Mouse (Mus musculus) intestine, postnatal 0 days (tissue): ENCODE measurements around the gene Slc6a12. TPM values are rescaled to one million over a fixed set of nuclear protein-coding genes. Genes with fewer than 3 reads are reported as not detected.

ENCODE experiments used
- ATAC-seq: fragments of 200-750 bp; cut with Nextera tagmentation; 2 replicates; pipeline ENCODE4 v1.8.0; 2017; ENCODE audit warnings: mild to moderate bottlenecking, moderate TSS enrichment, moderate library complexity
- H3K27ac ChIP-seq: fragments of 300-500 bp; sonication (generic); 2 replicates; pipeline ENCODE4 v1.5.1; 2014; ENCODE audit warnings: mild to moderate bottlenecking, low read depth, low read length, moderate library complexity
- H3K27me3 ChIP-seq: fragments of 300-500 bp; sonication (generic); replicated peaks from 2 replicates; pipeline ENCODE4 v1.6.1; 2014; ENCODE audit warnings: low read length, mixed read lengths; ENCODE audit not compliant: control insufficient read depth, insufficient read depth
- H3K36me3 ChIP-seq: fragments of 300-500 bp; sonication (generic); 2 replicates; pipeline ENCODE4 v1.6.1; 2014; ENCODE audit warnings: mild to moderate bottlenecking, moderate library complexity; ENCODE audit not compliant: control insufficient read depth, insufficient read depth
- H3K4me1 ChIP-seq: fragments of 300-500 bp; sonication (generic); replicated peaks from 2 replicates; pipeline ENCODE4 v1.6.1; 2014; ENCODE audit warnings: antibody characterized with exemption, low read length, mixed read lengths; ENCODE audit not compliant: control insufficient read depth, insufficient read depth
- H3K4me2 ChIP-seq: fragments of 300-500 bp; sonication (generic); replicated peaks from 2 replicates; pipeline ENCODE4 v1.6.1; 2014; ENCODE audit warnings: low read depth, mild to moderate bottlenecking, moderate library complexity
- H3K4me3 ChIP-seq: fragments of 300-500 bp; sonication (generic); 2 replicates; pipeline ENCODE4 v1.5.1; 2014; ENCODE audit warnings: low read depth, low read length
- H3K9ac ChIP-seq: fragments of 300-500 bp; sonication (generic); 2 replicates; pipeline ENCODE4 v1.6.1; 2014; ENCODE audit warnings: mild to moderate bottlenecking, low read depth, low read length
- H3K9me3 ChIP-seq: fragments of 300-500 bp; sonication (generic); 2 replicates; pipeline ENCODE4 v1.6.1; 2016; ENCODE audit warnings: mixed run types; ENCODE audit not compliant: control insufficient read depth
- CTCF ChIP-seq: sonication (generic); IDR thresholded peaks from 2 replicates; pipeline ENCODE4 v1.5.1; 2016; ENCODE audit warnings: low read depth, mild to moderate bottlenecking, control low read depth, antibody characterized with exemption, moderate library complexity
- WGBS: fragments of 180-500 bp; shearing (Covaris S2); extraction: QIAGEN DNeasy Blood & Tissue Kit; methylation state at CpG from one replicate; pipeline ENCODE4 v1.1.7; 2014; 5-methylcytosine and 5-hydroxymethylcytosine counted together
- polyA plus RNA-seq: library from polyadenylated mRNA; unstranded; fragments of >200 nt; fragmentation: Nextera tagmentation; extraction: Ambion mirVana; gene quantifications from 2 replicates; pipeline ENCODE4 v1.2.1, GENCODE M21; 2015

The Slc6a12 gene
- polyA plus RNA-seq = 0.16 and 0.20 TPM in 2 replicates

DNA sequence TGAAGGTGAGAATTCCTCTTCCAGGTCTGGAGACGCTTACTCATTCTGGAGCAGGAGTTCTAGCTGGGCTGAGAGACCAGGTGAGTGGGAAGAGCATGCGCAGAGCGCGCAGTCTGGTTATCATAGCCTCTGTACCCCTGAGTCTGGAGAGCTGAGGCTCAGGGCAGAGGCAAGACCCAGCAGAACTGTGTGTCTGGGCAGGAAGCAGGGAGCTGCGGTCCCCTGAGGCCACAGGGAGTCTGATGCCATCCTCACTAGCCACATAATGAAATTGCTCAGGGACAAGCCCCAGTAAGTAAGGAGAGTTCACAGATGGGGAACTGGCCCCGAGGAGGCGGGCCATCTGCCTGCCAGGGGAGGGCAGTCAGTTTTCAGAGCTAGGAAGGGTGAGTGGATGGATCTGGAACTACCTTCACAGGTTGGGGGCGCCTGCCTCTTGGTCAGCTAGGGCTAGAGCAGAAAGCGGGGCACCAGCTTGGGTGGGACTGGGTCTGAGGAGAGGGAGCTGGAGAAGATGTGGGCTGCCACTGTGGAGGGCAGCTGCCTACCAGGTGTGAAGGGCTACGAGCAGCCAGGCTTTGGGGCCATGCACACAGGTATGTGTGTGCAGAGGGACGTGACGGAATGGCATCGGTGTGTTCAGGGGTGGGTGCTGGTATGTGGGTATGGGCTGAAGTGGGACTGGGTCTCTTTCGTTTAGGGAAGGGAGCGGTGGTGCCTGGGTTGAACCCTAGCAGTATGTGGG, at the start of gene Slc6a12:
Gene Slc6a12, plus strand, starts transcription at position 51 of the 745 bp plus-strand sequence.
- Histone ChIP-seq H3K9me3 (no peaks in the 10 kb centered on the region), H3K27me3 (no peaks in the 10 kb centered on the region), H3K9ac (no peak within 1 kb of the TSS), H3K27ac (no peak within 1 kb of the TSS), H3K4me2 (no peak within 1 kb of the TSS), H3K36me3 (no peaks in the 10 kb centered on the region), H3K4me1 (no peaks in the 10 kb centered on the region), H3K4me3 (no peak within 1 kb of the TSS)
- 70% methylated on average over 15 of the region's 15 CpGs for WGBS
- no peak for ATAC-seq
- no peak for TF ChIP-seq CTCF

DNA sequence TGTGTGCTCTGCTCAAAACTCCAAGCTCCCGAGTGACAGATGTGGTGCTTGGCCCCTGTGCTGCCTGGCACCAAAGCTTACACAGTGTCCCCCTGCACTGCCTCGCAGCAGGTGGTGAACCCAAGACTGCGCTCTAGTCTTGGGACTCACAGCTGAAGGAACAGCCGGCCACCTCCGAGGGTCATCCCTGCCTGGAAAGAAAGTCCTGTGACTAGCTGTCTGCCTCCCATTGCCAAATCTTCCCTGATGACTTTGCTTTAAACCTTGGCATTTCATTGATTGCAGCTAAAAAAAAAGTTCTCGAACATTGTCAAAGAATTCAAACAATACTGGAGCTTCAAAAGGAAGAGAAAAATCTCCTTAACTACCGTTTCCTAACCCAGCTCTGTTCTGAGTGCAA, 43.6 kb upstream of the Slc6a12 start:
- no peak overlapping the region for H3K4me2 ChIP-seq
- no peaks in the 10 kb centered on the region for H3K4me1 ChIP-seq
- no peak for TF ChIP-seq CTCF
- H3K27me3 ChIP-seq = no peaks in the 10 kb centered on the region
- no peaks in the 10 kb centered on the region for H3K9me3 ChIP-seq
- no peak overlapping the region for H3K4me3 ChIP-seq
- no peaks in the 10 kb centered on the region for H3K36me3 ChIP-seq
- no peak for ATAC-seq
- 53% methylated on average over 7 of the region's 7 CpGs for WGBS
- H3K9ac ChIP-seq = no peak overlapping the region
- no peak overlapping the region for H3K27ac ChIP-seq

DNA sequence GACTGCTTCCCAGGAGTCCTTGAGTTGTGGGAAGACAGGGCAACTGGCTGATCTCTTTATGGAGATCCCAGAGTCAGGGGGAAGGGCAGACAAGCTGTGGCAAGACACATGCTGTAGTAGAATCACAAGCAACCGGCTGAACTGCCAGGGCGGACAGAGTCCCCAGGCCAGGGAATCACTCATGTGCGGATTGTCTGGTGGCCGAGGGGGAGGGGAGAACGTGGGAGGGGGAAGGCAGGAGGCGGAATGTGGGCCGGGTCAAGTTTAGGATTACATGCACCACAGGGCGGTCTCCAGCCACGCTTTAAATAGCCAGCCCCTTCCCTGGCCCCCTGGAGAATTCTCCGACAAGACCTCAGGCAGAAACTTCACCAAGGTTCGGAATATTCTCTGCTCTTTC, 42.9 kb upstream of the Slc6a12 start, which contains the start of gene Slc6a13:
Gene Slc6a13, plus strand, starts transcription at position 274 of the 400 bp plus-strand sequence.
- no peak within 1 kb of the TSS for H3K4me3 ChIP-seq
- no peaks in the 10 kb centered on the region for H3K27me3 ChIP-seq
- no peaks in the 10 kb centered on the region for H3K9me3 ChIP-seq
- H3K27ac ChIP-seq = no peak within 1 kb of the TSS
- no peak within 1 kb of the TSS for H3K9ac ChIP-seq
- no peak for TF ChIP-seq CTCF
- H3K4me1 ChIP-seq = no peaks in the 10 kb centered on the region
- WGBS = 8% methylated on average over 10 of the region's 11 CpGs
- ATAC-seq = no peak
- no peak within 1 kb of the TSS for H3K4me2 ChIP-seq
- H3K36me3 ChIP-seq = no peaks in the 10 kb centered on the region

DNA sequence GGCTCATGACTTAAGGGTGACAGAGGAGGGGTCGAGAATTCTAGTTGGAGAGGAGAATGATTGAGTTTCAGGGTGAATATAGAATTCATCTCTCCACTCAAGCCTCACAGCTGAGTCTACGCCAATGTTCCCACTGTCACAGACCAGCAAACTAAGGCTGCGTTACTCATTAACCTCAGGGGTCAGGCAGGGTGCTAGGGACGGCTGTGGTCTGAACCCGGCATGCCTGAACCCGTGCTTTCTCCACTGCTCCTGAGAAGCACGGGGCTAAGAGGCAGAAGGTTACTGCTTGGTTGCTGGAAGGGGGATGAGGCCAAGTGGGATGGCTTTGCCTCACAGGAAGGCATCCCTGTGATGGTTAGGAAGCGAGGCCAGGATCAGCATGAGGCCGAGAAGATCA, 42.4 kb upstream of the Slc6a12 start:
- ATAC-seq = no peak
- WGBS = 45% methylated on average over 9 of the region's 9 CpGs
- Histone ChIP-seq H3K27ac (no peak overlapping the region), H3K9me3 (no peaks in the 10 kb centered on the region), H3K4me3 (no peak overlapping the region), H3K9ac (no peak overlapping the region), H3K27me3 (no peaks in the 10 kb centered on the region), H3K4me2 (no peak overlapping the region), H3K36me3 (no peaks in the 10 kb centered on the region), H3K4me1 (no peaks in the 10 kb centered on the region)
- TF ChIP-seq CTCF = no peak

DNA sequence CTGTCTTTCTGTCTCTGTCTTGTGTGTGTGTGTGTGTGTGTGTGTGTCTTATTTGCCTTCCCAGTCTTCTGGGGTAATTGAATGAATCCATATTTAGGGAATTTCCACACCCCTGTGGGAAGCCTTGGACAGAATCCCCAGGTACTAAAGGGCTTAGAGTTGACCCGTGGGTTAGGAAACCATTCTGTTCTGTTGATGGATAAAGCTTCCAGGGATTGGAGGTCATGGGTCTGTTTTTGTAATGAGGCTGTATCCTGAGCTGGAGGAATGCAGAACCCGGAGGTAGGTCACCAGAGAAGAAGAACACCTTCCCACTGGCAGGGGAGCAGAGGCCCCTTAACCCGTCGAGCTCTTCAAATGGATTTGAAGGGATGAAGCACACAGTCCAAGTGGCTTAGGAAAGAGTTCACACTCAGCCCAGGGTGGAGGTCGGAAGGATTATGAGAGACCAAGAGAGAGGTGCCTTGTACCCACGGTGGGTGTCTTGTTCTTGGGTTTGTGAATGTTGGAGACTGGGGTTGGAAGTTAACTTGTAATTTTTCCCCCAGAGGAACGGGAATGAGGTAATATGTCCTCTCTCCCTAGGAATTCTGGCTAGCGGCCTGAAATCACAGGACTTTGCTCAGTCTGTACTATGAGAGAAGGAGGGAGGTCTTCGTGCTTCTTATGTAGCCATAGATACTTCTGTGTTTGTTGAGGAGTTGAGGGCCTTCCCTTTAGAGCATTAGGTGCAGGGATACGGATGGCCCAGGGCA, 39.2 kb upstream of the Slc6a12 start:
- no peak for TF ChIP-seq CTCF
- Histone ChIP-seq H3K4me3 (no peak overlapping the region), H3K27me3 (no peaks in the 10 kb centered on the region), H3K9ac (no peak overlapping the region), H3K4me1 (no peaks in the 10 kb centered on the region), H3K9me3 (no peaks in the 10 kb centered on the region), H3K4me2 (no peak overlapping the region), H3K36me3 (no peaks in the 10 kb centered on the region), H3K27ac (no peak overlapping the region)
- WGBS = 68% methylated on average over 10 of the region's 10 CpGs
- no peak for ATAC-seq

DNA sequence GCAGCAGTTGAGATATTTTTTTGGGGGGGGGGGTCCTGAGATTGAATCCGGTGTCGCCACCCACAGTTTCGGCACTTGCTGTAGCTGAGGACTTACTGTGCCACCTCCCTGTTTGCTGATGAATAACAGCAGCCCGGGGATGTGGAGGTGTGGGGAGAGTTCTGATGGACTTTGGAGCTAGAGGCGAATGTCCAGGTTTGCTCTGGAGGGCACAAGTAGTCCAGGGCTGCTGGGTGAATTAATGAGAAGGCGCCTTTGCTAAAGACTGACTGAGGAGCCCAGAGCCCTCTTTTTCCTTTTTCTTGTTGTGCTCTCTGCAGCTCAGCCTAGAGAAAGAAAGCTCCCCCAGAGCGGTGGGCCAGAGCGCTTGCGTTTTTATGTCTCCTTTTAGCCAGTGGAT, 38.2 kb upstream of the Slc6a12 start:
- H3K27me3 ChIP-seq = no peaks in the 10 kb centered on the region
- H3K4me2 ChIP-seq = no peak overlapping the region
- no peak for ATAC-seq
- H3K36me3 ChIP-seq = no peaks in the 10 kb centered on the region
- H3K9me3 ChIP-seq = no peaks in the 10 kb centered on the region
- no peak for TF ChIP-seq CTCF
- no peak overlapping the region for H3K9ac ChIP-seq
- H3K4me3 ChIP-seq = no peak overlapping the region
- no peaks in the 10 kb centered on the region for H3K4me1 ChIP-seq
- H3K27ac ChIP-seq = no peak overlapping the region
- 65% methylated on average over 9 of the region's 9 CpGs for WGBS
